Mouse (Mus musculus): Measurements from ENCODE around the gene Zfpm1. TPM values are rescaled to one million over a fixed set of nuclear protein-coding genes. Genes with fewer than 3 reads are reported as not detected.

Gene Zfpm1
- polyA plus RNA-seq, 1 experiment from 2014 or later = 6.1 TPM

DNA sequence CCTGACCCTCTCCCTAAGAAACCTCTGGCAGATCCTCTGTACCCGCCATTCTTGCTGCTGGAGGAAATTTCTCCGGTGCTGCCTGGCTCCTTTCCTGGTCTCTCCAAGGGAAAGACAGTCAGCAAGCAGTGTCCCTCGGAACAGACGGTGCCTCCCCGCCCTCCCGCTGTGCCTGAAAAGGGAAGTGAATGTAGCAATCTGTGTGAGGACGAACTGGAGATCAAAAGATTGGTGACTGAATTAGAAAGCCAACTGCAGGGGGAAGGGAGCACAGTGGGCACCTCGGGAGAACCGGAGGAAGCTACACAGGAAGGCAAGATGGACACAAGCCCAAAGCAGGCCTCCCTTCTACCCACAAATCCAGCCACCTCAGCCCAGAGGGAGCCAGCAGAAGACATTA lies 17.7 kb upstream of the Zfpm1 start:
- WGBS = 40% methylated on average over 9 of the region's 9 CpGs
- Histone ChIP-seq H3K9ac (ENCODE audit: low read length) (no peak overlapping the region), H3K4me3 (ENCODE audit: control insufficient read depth in 1 of 2, insufficient read depth in 1 of 2, low read depth in 1 of 2, low read length in 2 of 2) (no peak overlapping the region), H3K4me2 (ENCODE audit: low read length) (no peak overlapping the region), H3K27me3 (ENCODE audit: control insufficient read depth, insufficient read depth, low read length) (peaks cover 5% of the 10 kb centered on the region; the same call in 1 of the 2 replicates), H3K27ac (replicated peaks in 1 of 2; ENCODE audit: control insufficient read depth in 1 of 2, insufficient read depth in 1 of 2, low read depth in 2 of 2, low read length in 2 of 2) (no peak overlapping the region), H3K4me1 (ENCODE audit: control insufficient read depth in 2 of 2, insufficient read depth in 2 of 2, low read length in 2 of 2) (peaks cover 7% of the 10 kb centered on the region in 2 experiments; a peak in 2 of 4 replicates), H3K9me3 (ENCODE audit: control insufficient read depth, low read length) (no peaks in the 10 kb centered on the region), H3K36me3 (ENCODE audit: control insufficient read depth, insufficient read depth, low read length) (no peaks in the 10 kb centered on the region)
- no peak for ATAC-seq (ENCODE audit: insufficient number of reproducible peaks, insufficient read depth, low FRiP score, low read depth)

DNA sequence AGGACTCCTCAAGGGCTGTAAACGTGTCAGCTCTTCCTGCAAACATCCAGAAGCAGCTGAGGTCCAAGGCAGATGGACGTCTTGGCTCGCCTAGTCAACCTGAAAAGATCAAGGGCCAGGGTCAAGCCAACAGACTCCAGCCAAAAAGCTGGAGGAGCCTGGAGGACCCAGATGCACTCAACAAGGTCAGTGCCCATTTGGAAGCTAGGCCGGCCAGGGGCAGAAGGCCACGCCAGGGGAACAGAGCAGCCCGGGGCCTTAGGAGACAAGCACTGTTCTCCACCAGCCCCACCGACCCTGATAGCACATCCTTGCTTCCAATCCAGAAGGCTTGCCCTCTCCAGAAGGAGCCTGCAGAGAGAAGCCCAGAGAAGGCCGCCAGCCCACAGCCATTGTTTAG lies 16.4 kb upstream of the Zfpm1 start:
- Histone ChIP-seq H3K27ac (replicated peaks in 1 of 2; ENCODE audit: control insufficient read depth in 1 of 2, insufficient read depth in 1 of 2, low read depth in 2 of 2, low read length in 2 of 2) (no peak overlapping the region), H3K9me3 (ENCODE audit: control insufficient read depth, low read length) (no peaks in the 10 kb centered on the region), H3K36me3 (ENCODE audit: control insufficient read depth, insufficient read depth, low read length) (no peaks in the 10 kb centered on the region), H3K4me1 (ENCODE audit: control insufficient read depth in 2 of 2, insufficient read depth in 2 of 2, low read length in 2 of 2) (peaks cover 7% of the 10 kb centered on the region in 2 experiments; a peak in 2 of 4 replicates), H3K27me3 (ENCODE audit: control insufficient read depth, insufficient read depth, low read length) (peaks cover 14% of the 10 kb centered on the region), H3K9ac (ENCODE audit: low read length) (no peak overlapping the region), H3K4me2 (ENCODE audit: low read length) (no peak overlapping the region), H3K4me3 (ENCODE audit: control insufficient read depth in 1 of 2, insufficient read depth in 1 of 2, low read depth in 1 of 2, low read length in 2 of 2) (no peak overlapping the region)
- 91% methylated on average over 8 of the region's 8 CpGs for WGBS
- ATAC-seq (ENCODE audit: insufficient number of reproducible peaks, insufficient read depth, low FRiP score, low read depth) = no peak

GRCm38 (mm10) chr8:122266867-122267266 lies 15.1 kb upstream of the Zfpm1 start:
- no peak for ATAC-seq (ENCODE audit: insufficient number of reproducible peaks, insufficient read depth, low FRiP score, low read depth)
- no peaks in the 10 kb centered on the region for H3K36me3 ChIP-seq (ENCODE audit: control insufficient read depth, insufficient read depth, low read length)
- WGBS = 68% methylated on average over 13 of the region's 13 CpGs
- H3K4me3 ChIP-seq (ENCODE audit: control insufficient read depth in 1 of 2, insufficient read depth in 1 of 2, low read depth in 1 of 2, low read length in 2 of 2) = no peak overlapping the region
- no peak overlapping the region for H3K4me2 ChIP-seq (ENCODE audit: low read length)
- H3K4me1 ChIP-seq (ENCODE audit: control insufficient read depth in 2 of 2, insufficient read depth in 2 of 2, low read length in 2 of 2) = peaks cover 7% of the 10 kb centered on the region in 2 experiments; a peak in 2 of 4 replicates
- no peak overlapping the region for H3K9ac ChIP-seq (ENCODE audit: low read length)
- H3K9me3 ChIP-seq (ENCODE audit: control insufficient read depth, low read length) = no peaks in the 10 kb centered on the region
- peaks cover 13% of the 10 kb centered on the region for H3K27me3 ChIP-seq (ENCODE audit: control insufficient read depth, insufficient read depth, low read length)
- H3K27ac ChIP-seq (replicated peaks in 1 of 2; ENCODE audit: control insufficient read depth in 1 of 2, insufficient read depth in 1 of 2, low read depth in 2 of 2, low read length in 2 of 2) = no peak overlapping the region

- H3K9ac ChIP-seq (ENCODE audit: low read length) = peak overlapping the region; percentile 68
- no peak overlapping the region for H3K27ac ChIP-seq (replicated peaks in 1 of 2; ENCODE audit: control insufficient read depth in 1 of 2, insufficient read depth in 1 of 2, low read depth in 2 of 2, low read length in 2 of 2)
- no peak for ATAC-seq (ENCODE audit: insufficient number of reproducible peaks, insufficient read depth, low FRiP score, low read depth)
Observed at GRCm38 (mm10) chr8:122268861-122269260, 13.1 kb upstream of the Zfpm1 start.

DNA sequence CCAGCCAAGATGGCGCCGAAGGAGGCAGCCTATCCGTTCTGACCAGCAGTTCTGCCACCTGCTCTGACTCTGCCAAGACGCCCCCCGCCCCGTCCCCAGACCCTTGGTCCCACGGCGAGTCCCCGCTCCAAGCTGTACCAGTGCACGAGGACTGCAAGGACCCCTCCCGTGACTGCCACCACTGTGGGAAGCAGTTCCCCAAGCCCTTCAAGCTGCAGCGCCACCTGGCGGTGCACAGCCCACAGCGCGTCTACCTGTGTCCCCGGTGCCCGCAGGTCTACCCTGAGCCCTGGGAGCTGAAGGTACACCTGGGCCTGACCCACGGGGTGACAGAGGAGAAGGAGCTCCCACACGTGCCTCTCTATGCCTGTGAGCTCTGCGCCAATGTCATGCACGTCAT lies 12.5 kb upstream of the Zfpm1 start:
- Histone ChIP-seq H3K27ac (replicated peaks in 1 of 2; ENCODE audit: control insufficient read depth in 1 of 2, insufficient read depth in 1 of 2, low read depth in 2 of 2, low read length in 2 of 2) (no peak overlapping the region), H3K4me1 (ENCODE audit: control insufficient read depth in 2 of 2, insufficient read depth in 2 of 2, low read length in 2 of 2) (peaks cover 8 to 9% of the 10 kb centered on the region in 2 experiments), H3K9me3 (ENCODE audit: control insufficient read depth, low read length) (no peaks in the 10 kb centered on the region), H3K4me2 (ENCODE audit: low read length) (peak overlapping the region; percentile 78), H3K9ac (ENCODE audit: low read length) (peak overlapping the region; percentile 68), H3K4me3 (ENCODE audit: control insufficient read depth in 1 of 2, insufficient read depth in 1 of 2, low read depth in 1 of 2, low read length in 2 of 2) (peak overlapping the region; percentile 41 to 47), H3K27me3 (ENCODE audit: control insufficient read depth, insufficient read depth, low read length) (peaks cover 16% of the 10 kb centered on the region), H3K36me3 (ENCODE audit: control insufficient read depth, insufficient read depth, low read length) (no peaks in the 10 kb centered on the region)
- peak; percentile 12; the same call in 1 of the 2 replicates for ATAC-seq (ENCODE audit: insufficient number of reproducible peaks, insufficient read depth, low FRiP score, low read depth)
- 4% methylated on average over 21 of the region's 21 CpGs for WGBS

More at GRCm38 (mm10) chr8:122268861-122269260, 13.1 kb upstream of the Zfpm1 start:
- 52% methylated on average over 24 of the region's 24 CpGs for WGBS
- no peaks in the 10 kb centered on the region for H3K9me3 ChIP-seq (ENCODE audit: control insufficient read depth, low read length)
- H3K27me3 ChIP-seq (ENCODE audit: control insufficient read depth, insufficient read depth, low read length) = peaks cover 16% of the 10 kb centered on the region
- H3K4me3 ChIP-seq (ENCODE audit: control insufficient read depth in 1 of 2, insufficient read depth in 1 of 2, low read depth in 1 of 2, low read length in 2 of 2) = peak overlapping the region; percentile 41 to 47
- H3K36me3 ChIP-seq (ENCODE audit: control insufficient read depth, insufficient read depth, low read length) = no peaks in the 10 kb centered on the region
- peaks cover 7 to 9% of the 10 kb centered on the region in 2 experiments; a peak in 3 of 4 replicates for H3K4me1 ChIP-seq (ENCODE audit: control insufficient read depth in 2 of 2, insufficient read depth in 2 of 2, low read length in 2 of 2)
- peak overlapping the region; percentile 78 for H3K4me2 ChIP-seq (ENCODE audit: low read length)

GRCm38 (mm10) chr8:122270555-122270954 lies 11.4 kb upstream of the Zfpm1 start:
- Histone ChIP-seq H3K9ac (ENCODE audit: low read length) (no peak overlapping the region), H3K27me3 (ENCODE audit: control insufficient read depth, insufficient read depth, low read length) (peaks cover 16% of the 10 kb centered on the region), H3K4me2 (ENCODE audit: low read length) (no peak overlapping the region), H3K36me3 (ENCODE audit: control insufficient read depth, insufficient read depth, low read length) (no peaks in the 10 kb centered on the region), H3K4me3 (ENCODE audit: control insufficient read depth in 1 of 2, insufficient read depth in 1 of 2, low read depth in 1 of 2, low read length in 2 of 2) (no peak overlapping the region), H3K27ac (replicated peaks in 1 of 2; ENCODE audit: control insufficient read depth in 1 of 2, insufficient read depth in 1 of 2, low read depth in 2 of 2, low read length in 2 of 2) (no peak overlapping the region), H3K4me1 (ENCODE audit: control insufficient read depth in 2 of 2, insufficient read depth in 2 of 2, low read length in 2 of 2) (peaks cover 17 to 19% of the 10 kb centered on the region in 2 experiments), H3K9me3 (ENCODE audit: control insufficient read depth, low read length) (no peaks in the 10 kb centered on the region)
- ATAC-seq (ENCODE audit: insufficient number of reproducible peaks, insufficient read depth, low FRiP score, low read depth) = no peak
- WGBS = 75% methylated on average over 7 of the region's 7 CpGs

DNA sequence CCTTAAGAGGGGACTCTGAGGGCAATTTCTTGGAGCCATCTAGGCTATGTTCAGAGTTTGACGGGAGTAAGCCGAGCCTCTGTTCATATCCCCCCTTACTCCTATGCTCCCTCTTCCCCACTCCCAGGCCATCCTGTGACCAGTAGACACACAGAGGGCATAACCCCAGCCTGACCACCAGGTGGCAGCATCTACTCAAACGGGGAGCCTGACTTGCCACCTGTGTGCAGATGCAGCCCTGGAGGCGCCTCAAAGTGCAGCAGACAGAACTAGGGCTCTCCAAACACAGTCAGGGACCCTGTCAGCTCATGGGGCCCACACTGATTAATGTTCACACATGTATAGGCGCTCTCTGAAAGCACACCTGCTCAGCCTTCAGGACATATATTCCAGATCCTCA lies 8.8 kb upstream of the Zfpm1 start:
- H3K4me3 ChIP-seq (ENCODE audit: control insufficient read depth in 1 of 2, insufficient read depth in 1 of 2, low read depth in 1 of 2, low read length in 2 of 2) = no peak overlapping the region
- no peak overlapping the region for H3K9ac ChIP-seq (ENCODE audit: low read length)
- no peaks in the 10 kb centered on the region for H3K9me3 ChIP-seq (ENCODE audit: control insufficient read depth, low read length)
- H3K36me3 ChIP-seq (ENCODE audit: control insufficient read depth, insufficient read depth, low read length) = no peaks in the 10 kb centered on the region
- H3K27ac ChIP-seq (replicated peaks in 1 of 2; ENCODE audit: control insufficient read depth in 1 of 2, insufficient read depth in 1 of 2, low read depth in 2 of 2, low read length in 2 of 2) = no peak overlapping the region
- H3K4me2 ChIP-seq (ENCODE audit: low read length) = no peak overlapping the region
- ATAC-seq (ENCODE audit: insufficient number of reproducible peaks, insufficient read depth, low FRiP score, low read depth) = peak; percentile 44
- peaks cover 17 to 19% of the 10 kb centered on the region in 2 experiments for H3K4me1 ChIP-seq (ENCODE audit: control insufficient read depth in 2 of 2, insufficient read depth in 2 of 2, low read length in 2 of 2)
- WGBS = 11% methylated on average over 5 of the region's 5 CpGs
- peaks cover 16% of the 10 kb centered on the region for H3K27me3 ChIP-seq (ENCODE audit: control insufficient read depth, insufficient read depth, low read length)

- H3K9ac ChIP-seq (ENCODE audit: low read length) = no peak overlapping the region
Observed at GRCm38 (mm10) chr8:122273826-122274225, 8.1 kb upstream of the Zfpm1 start.

More at GRCm38 (mm10) chr8:122273826-122274225, 8.1 kb upstream of the Zfpm1 start:
- H3K27me3 ChIP-seq (ENCODE audit: control insufficient read depth, insufficient read depth, low read length) = peaks cover 16% of the 10 kb centered on the region
- 47% methylated on average over 7 of the region's 7 CpGs for WGBS
- no peak for ATAC-seq (ENCODE audit: insufficient number of reproducible peaks, insufficient read depth, low FRiP score, low read depth)
- no peaks in the 10 kb centered on the region for H3K9me3 ChIP-seq (ENCODE audit: control insufficient read depth, low read length)
- H3K4me3 ChIP-seq (ENCODE audit: control insufficient read depth in 1 of 2, insufficient read depth in 1 of 2, low read depth in 1 of 2, low read length in 2 of 2) = no peak overlapping the region
- peaks cover 14 to 16% of the 10 kb centered on the region in 2 experiments for H3K4me1 ChIP-seq (ENCODE audit: control insufficient read depth in 2 of 2, insufficient read depth in 2 of 2, low read length in 2 of 2)
- no peak overlapping the region for H3K4me2 ChIP-seq (ENCODE audit: low read length)
- H3K36me3 ChIP-seq (ENCODE audit: control insufficient read depth, insufficient read depth, low read length) = no peaks in the 10 kb centered on the region
- H3K27ac ChIP-seq (replicated peaks in 1 of 2; ENCODE audit: control insufficient read depth in 1 of 2, insufficient read depth in 1 of 2, low read depth in 2 of 2, low read length in 2 of 2) = no peak overlapping the region
